Mouse (Mus musculus): Measurements from ENCODE around the gene Tcn2. TPM values are rescaled to one million over a fixed set of nuclear protein-coding genes. Genes with fewer than 3 reads are reported as not detected.

Tcn2 gene
- total and polyA plus RNA-seq, 3 experiments: 0.36 to 9.2 (median 7.1) TPM

- Histone ChIP-seq H3K27me3 (ENCODE audit: insufficient read depth, low read length) (peaks cover 9% of the 10 kb centered on the region; the same call in 1 of the 2 replicates), H3K9me3 (replicated peaks) (no peaks in the 10 kb centered on the region), H3K4me3 (ENCODE audit: low read depth, low read length) (no peak overlapping the region), H3K4me1 (ENCODE audit: insufficient read depth, low read depth, low read length) (no peaks in the 10 kb centered on the region), H3K36me3 (replicated peaks) (no peaks in the 10 kb centered on the region)
- no peak for ATAC-seq (ENCODE audit: extremely low read depth, insufficient number of reproducible peaks, low FRiP score, poor library complexity, severe bottlenecking)
- DNase-seq (ENCODE audit: low spot score): no peak
- TF ChIP-seq TAL1 (conservative IDR thresholded peaks at IDR 0.05; ENCODE audit: low read depth, low read length) (no peak), GATA2 (IDR thresholded peaks at IDR 0.05; ENCODE audit: borderline replicate concordance, low read depth, low read length) (no peak), CTCF (IDR thresholded peaks at IDR 0.05; ENCODE audit: low read depth, low read length) (no peak), POLR2AphosphoS5 (IDR thresholded peaks at IDR 0.05; ENCODE audit: insufficient replicate concordance, low read depth, low read length) (no peak), GATA1 (IDR thresholded peaks at IDR 0.05; ENCODE audit: borderline replicate concordance, low read length) (no peak)
These were observed 9.8 kb downstream of the Tcn2 start for GRCm38 (mm10) chr11:3922115-3922514.

GRCm38 (mm10) chr11:3921281-3921850 lies 10.6 kb downstream of the Tcn2 start:
- ATAC-seq (ENCODE audit: extremely low read depth, insufficient number of reproducible peaks, low FRiP score, poor library complexity, severe bottlenecking): peak; percentile 34; the same call in 1 of the 2 replicates
- peak; percentile 40 for DNase-seq (ENCODE audit: low spot score)
- Histone ChIP-seq H3K9me3 (replicated peaks) (no peaks in the 10 kb centered on the region), H3K36me3 (replicated peaks) (no peaks in the 10 kb centered on the region), H3K27me3 (ENCODE audit: insufficient read depth, low read length) (peaks cover 9% of the 10 kb centered on the region; the same call in 1 of the 2 replicates), H3K4me1 (ENCODE audit: insufficient read depth, low read depth, low read length) (no peaks in the 10 kb centered on the region), H3K4me3 (ENCODE audit: low read depth, low read length) (no peak overlapping the region)
- TF ChIP-seq TAL1 (conservative IDR thresholded peaks at IDR 0.05; ENCODE audit: low read depth, low read length) (no peak), POLR2AphosphoS5 (IDR thresholded peaks at IDR 0.05; ENCODE audit: insufficient replicate concordance, low read depth, low read length) (no peak), GATA1 (IDR thresholded peaks at IDR 0.05; ENCODE audit: borderline replicate concordance, low read length) (no peak), GATA2 (IDR thresholded peaks at IDR 0.05; ENCODE audit: borderline replicate concordance, low read depth, low read length) (no peak), CTCF (IDR thresholded peaks at IDR 0.05; ENCODE audit: low read depth, low read length) (peak; percentile 84)

- no peak overlapping the region for H3K4me3 ChIP-seq (ENCODE audit: low read depth, low read length)
- ATAC-seq (ENCODE audit: extremely low read depth, insufficient number of reproducible peaks, low FRiP score, poor library complexity, severe bottlenecking) (no peak), DNase-seq (ENCODE audit: low spot score) (no peak)
- no peaks in the 10 kb centered on the region for H3K4me1 ChIP-seq (ENCODE audit: insufficient read depth, low read depth, low read length)
- TF ChIP-seq CTCF (IDR thresholded peaks at IDR 0.05; ENCODE audit: low read depth, low read length) (no peak), GATA2 (IDR thresholded peaks at IDR 0.05; ENCODE audit: borderline replicate concordance, low read depth, low read length) (no peak), TAL1 (conservative IDR thresholded peaks at IDR 0.05; ENCODE audit: low read depth, low read length) (no peak), GATA1 (IDR thresholded peaks at IDR 0.05; ENCODE audit: borderline replicate concordance, low read length) (no peak), POLR2AphosphoS5 (IDR thresholded peaks at IDR 0.05; ENCODE audit: insufficient replicate concordance, low read depth, low read length) (no peak)
- no peaks in the 10 kb centered on the region for H3K9me3 ChIP-seq (replicated peaks)
- H3K36me3 ChIP-seq (replicated peaks): no peaks in the 10 kb centered on the region
- peaks cover 6% of the 10 kb centered on the region; the same call in 1 of the 2 replicates for H3K27me3 ChIP-seq (ENCODE audit: insufficient read depth, low read length)
These were observed 11.5 kb downstream of the Tcn2 start for GRCm38 (mm10) chr11:3920476-3920875.

GRCm38 (mm10) chr11:3918738-3919137 lies 13.2 kb downstream of the Tcn2 start:
- Histone ChIP-seq H3K4me1 (ENCODE audit: insufficient read depth, low read depth, low read length) (0 out of 2 replicates have a peak, but pooled peaks cover 3% of the 10 kb centered on the region), H3K4me3 (ENCODE audit: low read depth, low read length) (no peak overlapping the region), H3K27me3 (ENCODE audit: insufficient read depth, low read length) (peaks cover 14% of the 10 kb centered on the region; the same call in 1 of the 2 replicates), H3K36me3 (replicated peaks) (no peaks in the 10 kb centered on the region), H3K9me3 (replicated peaks) (peaks cover 7% of the 10 kb centered on the region)
- no peak for DNase-seq (ENCODE audit: low spot score)
- ATAC-seq (ENCODE audit: extremely low read depth, insufficient number of reproducible peaks, low FRiP score, poor library complexity, severe bottlenecking): no peak
- TF ChIP-seq TAL1 (conservative IDR thresholded peaks at IDR 0.05; ENCODE audit: low read depth, low read length): no peak
- no peak for TF ChIP-seq POLR2AphosphoS5 (IDR thresholded peaks at IDR 0.05; ENCODE audit: insufficient replicate concordance, low read depth, low read length)
- TF ChIP-seq CTCF (IDR thresholded peaks at IDR 0.05; ENCODE audit: low read depth, low read length): no peak
- no peak for TF ChIP-seq GATA2 (IDR thresholded peaks at IDR 0.05; ENCODE audit: borderline replicate concordance, low read depth, low read length)
- no peak for TF ChIP-seq GATA1 (IDR thresholded peaks at IDR 0.05; ENCODE audit: borderline replicate concordance, low read length)

- DNase-seq (ENCODE audit: low spot score) (no peak), ATAC-seq (ENCODE audit: extremely low read depth, insufficient number of reproducible peaks, low FRiP score, poor library complexity, severe bottlenecking) (no peak)
- Histone ChIP-seq H3K4me1 (ENCODE audit: insufficient read depth, low read depth, low read length) (peaks cover 3% of the 10 kb centered on the region; the same call in 1 of the 2 replicates), H3K9me3 (replicated peaks) (peaks cover 9% of the 10 kb centered on the region), H3K36me3 (replicated peaks) (no peaks in the 10 kb centered on the region), H3K4me3 (ENCODE audit: low read depth, low read length) (no peak within 1 kb of the TSS), H3K27me3 (ENCODE audit: insufficient read depth, low read length) (peaks cover 23% of the 10 kb centered on the region; the same call in 1 of the 2 replicates)
- TF ChIP-seq TAL1 (conservative IDR thresholded peaks at IDR 0.05; ENCODE audit: low read depth, low read length): no peak
- TF ChIP-seq GATA2 (IDR thresholded peaks at IDR 0.05; ENCODE audit: borderline replicate concordance, low read depth, low read length): no peak
- TF ChIP-seq CTCF (IDR thresholded peaks at IDR 0.05; ENCODE audit: low read depth, low read length): peak; percentile 37; the same call in 1 of the 2 replicates
These were observed 17.7 kb downstream of the Tcn2 start, which contains the start of gene Slc35e4 for GRCm38 (mm10) chr11:3914109-3914840. Gene Slc35e4 (minus strand): TSS chr11:3914664.

All from G1E (cell line).